Mouse (Mus musculus) intestine, embryonic 14.5 days (tissue): ENCODE results near the gene 1700023F06Rik. TPM values are rescaled to one million over a fixed set of nuclear protein-coding genes. Genes with fewer than 3 reads are reported as not detected.

Experiments used
- ATAC-seq: fragments of 200-750 bp; cut with Nextera tagmentation; replicated peaks from 2 replicates; pipeline ENCODE4 v1.8.0; 2017; ENCODE audit warnings: low read depth, moderate number of reproducible peaks, moderate TSS enrichment, moderate library complexity; ENCODE audit not compliant: low FRiP score, low TSS enrichment
- DNase-seq: peaks from one replicate; pipeline ENCODE4 v3.0.0-alpha.2; 2018; ENCODE audit warnings: low spot score
- H3K27ac ChIP-seq: fragments of 300-500 bp; sonication (generic); 2 replicates; pipeline ENCODE4 v1.5.1; 2014; ENCODE audit warnings: low read depth, mild to moderate bottlenecking, control low read depth
- H3K27me3 ChIP-seq: fragments of 300-500 bp; sonication (generic); replicated peaks from 2 replicates; pipeline ENCODE4 v1.6.1; 2014; ENCODE audit warnings: low read length, control low read depth; ENCODE audit not compliant: control insufficient read depth, insufficient read depth
- H3K36me3 ChIP-seq: fragments of 300-500 bp; sonication (generic); 2 replicates; pipeline ENCODE4 v1.6.1; 2014; ENCODE audit warnings: low read length, control low read depth; ENCODE audit not compliant: control insufficient read depth, insufficient read depth
- H3K4me1 ChIP-seq: fragments of 300-500 bp; sonication (generic); replicated peaks from 2 replicates; pipeline ENCODE4 v1.6.1; 2014; ENCODE audit warnings: low read length, control low read depth, mixed read lengths; ENCODE audit not compliant: control insufficient read depth, insufficient read depth
- H3K4me2 ChIP-seq: fragments of 300-500 bp; sonication (generic); 2 replicates; pipeline ENCODE4 v1.6.1; 2014; ENCODE audit warnings: low read length
- H3K4me3 ChIP-seq: fragments of 300-500 bp; sonication (generic); 2 replicates; pipeline ENCODE4 v1.5.1; 2014; ENCODE audit warnings: low read depth, low read length, control low read depth, mixed read lengths
- H3K9ac ChIP-seq: fragments of 300-500 bp; sonication (generic); 2 replicates; pipeline ENCODE4 v1.6.1; 2014; ENCODE audit warnings: mild to moderate bottlenecking, low read length
- H3K9me3 ChIP-seq: fragments of 300-500 bp; sonication (generic); 2 replicates; pipeline ENCODE4 v1.6.1; 2016; ENCODE audit warnings: low read length, control low read depth; ENCODE audit not compliant: control insufficient read depth
- WGBS: fragments of 180-500 bp; shearing (Covaris S2); extraction: QIAGEN DNeasy Blood & Tissue Kit; methylation state at CpG from one replicate; pipeline ENCODE4 v1.1.7; 2014; 5-methylcytosine and 5-hydroxymethylcytosine counted together
- polyA plus RNA-seq: library from polyadenylated mRNA; unstranded; fragments of >200 nt; fragmentation: Nextera tagmentation; extraction: Ambion mirVana; gene quantifications from 2 replicates; pipeline ENCODE4 v1.2.1, GENCODE M21; 2014

1700023F06Rik gene
- polyA plus RNA-seq, 1 experiment from 2014 or later, result 1.3 TPM

GRCm38 (mm10) chr11:103198911-103199803, 9.2 kb downstream of the 1700023F06Rik start:
- ATAC-seq (peak; percentile 57), DNase-seq (no peak)
- Histone ChIP-seq H3K9me3 (no peaks in the 10 kb centered on the region), H3K4me1 (peaks cover 16% of the 10 kb centered on the region; the same call in 1 of the 2 replicates), H3K9ac (peak overlapping the region; percentile 14; the same call in 1 of the 2 replicates), H3K4me3 (peak overlapping the region; percentile 27), H3K36me3 (no peaks in the 10 kb centered on the region), H3K4me2 (peak overlapping the region; percentile 64), H3K27me3 (peaks cover 63% of the 10 kb centered on the region), H3K27ac (no peak overlapping the region)
- WGBS, result under 1% methylated on average over 59 of the region's 59 CpGs

GRCm38 (mm10) chr11:103198339-103198738, 10.0 kb downstream of the 1700023F06Rik start:
- 9% methylated on average over 16 of the region's 16 CpGs for WGBS
- no peak for ATAC-seq
- Histone ChIP-seq H3K27me3 (peaks cover 71% of the 10 kb centered on the region), H3K9me3 (no peaks in the 10 kb centered on the region), H3K27ac (no peak overlapping the region), H3K36me3 (no peaks in the 10 kb centered on the region), H3K4me2 (peak overlapping the region; percentile 64), H3K9ac (no peak overlapping the region), H3K4me3 (peak overlapping the region; percentile 27; the same call in 1 of the 2 replicates), H3K4me1 (peaks cover 16% of the 10 kb centered on the region; the same call in 1 of the 2 replicates)
- no peak for DNase-seq

- H3K4me2 ChIP-seq, result no peak overlapping the region
- WGBS, result 74% methylated on average over 4 of the region's 4 CpGs
- peaks cover 81% of the 10 kb centered on the region for H3K27me3 ChIP-seq
- ATAC-seq (no peak), DNase-seq (no peak)
- no peaks in the 10 kb centered on the region for H3K36me3 ChIP-seq
- no peak overlapping the region for H3K4me3 ChIP-seq
- H3K9me3 ChIP-seq, result no peaks in the 10 kb centered on the region
- H3K27ac ChIP-seq, result no peak overlapping the region
- peaks cover 16% of the 10 kb centered on the region; the same call in 1 of the 2 replicates for H3K4me1 ChIP-seq
- no peak overlapping the region for H3K9ac ChIP-seq
These were observed 11.0 kb downstream of the 1700023F06Rik start for GRCm38 (mm10) chr11:103197340-103197739.

GRCm38 (mm10) chr11:103195656-103196055, 12.7 kb downstream of the 1700023F06Rik start:
- Histone ChIP-seq H3K36me3 (no peaks in the 10 kb centered on the region), H3K9me3 (no peaks in the 10 kb centered on the region), H3K27me3 (peaks cover 93% of the 10 kb centered on the region), H3K4me1 (peaks cover 13% of the 10 kb centered on the region; the same call in 1 of the 2 replicates), H3K4me3 (no peak overlapping the region), H3K27ac (no peak overlapping the region), H3K4me2 (no peak overlapping the region), H3K9ac (no peak overlapping the region)
- DNase-seq, result no peak
- whole genome bisulfite sequencing, result 81% methylated on average over 5 of the region's 5 CpGs
- ATAC-seq, result no peak

- 73% methylated on average over 18 of the region's 18 CpGs for WGBS
- H3K36me3 ChIP-seq, result no peaks in the 10 kb centered on the region
- H3K4me1 ChIP-seq, result peaks cover 13% of the 10 kb centered on the region; the same call in 1 of the 2 replicates
- H3K4me3 ChIP-seq, result no peak overlapping the region
- no peak overlapping the region for H3K9ac ChIP-seq
- H3K4me2 ChIP-seq, result no peak overlapping the region
- H3K27ac ChIP-seq, result no peak overlapping the region
- DNase-seq, result no peak
- H3K27me3 ChIP-seq, result peaks cover 92% of the 10 kb centered on the region
- no peak for ATAC-seq
- no peaks in the 10 kb centered on the region for H3K9me3 ChIP-seq
These were observed 13.1 kb downstream of the 1700023F06Rik start for GRCm38 (mm10) chr11:103195236-103195635.

- H3K4me2 ChIP-seq, result no peak overlapping the region
- no peak overlapping the region for H3K27ac ChIP-seq
- no peak overlapping the region for H3K9ac ChIP-seq
- H3K4me3 ChIP-seq, result no peak overlapping the region
- no peaks in the 10 kb centered on the region for H3K9me3 ChIP-seq
- 44% methylated on average over 9 of the region's 9 CpGs for WGBS
- peaks cover 5% of the 10 kb centered on the region; the same call in 1 of the 2 replicates for H3K4me1 ChIP-seq
- H3K36me3 ChIP-seq, result no peaks in the 10 kb centered on the region
- DNase-seq, result no peak
- H3K27me3 ChIP-seq, result peaks cover 77% of the 10 kb centered on the region
- ATAC-seq, result no peak
These were observed 14.6 kb downstream of the 1700023F06Rik start for GRCm38 (mm10) chr11:103193825-103194168.

GRCm38 (mm10) chr11:103192956-103193824, 15.2 kb downstream of the 1700023F06Rik start:
- no peak overlapping the region for H3K27ac ChIP-seq
- no peaks in the 10 kb centered on the region for H3K4me1 ChIP-seq
- ATAC-seq (0 out of 2 replicates have a peak, but pooled peaks have one; percentile 59), DNase-seq (no peak)
- H3K4me2 ChIP-seq, result peak overlapping the region; percentile 42
- H3K36me3 ChIP-seq, result no peaks in the 10 kb centered on the region
- no peaks in the 10 kb centered on the region for H3K9me3 ChIP-seq
- peaks cover 71% of the 10 kb centered on the region for H3K27me3 ChIP-seq
- H3K4me3 ChIP-seq, result peak overlapping the region; percentile 16
- 6% methylated on average over 44 of the region's 44 CpGs for WGBS
- H3K9ac ChIP-seq, result no peak overlapping the region

- Histone ChIP-seq H3K9ac (no peak overlapping the region), H3K27me3 (peaks cover 64% of the 10 kb centered on the region), H3K9me3 (no peaks in the 10 kb centered on the region), H3K27ac (no peak overlapping the region), H3K36me3 (no peaks in the 10 kb centered on the region), H3K4me1 (no peaks in the 10 kb centered on the region), H3K4me2 (peak overlapping the region; percentile 42), H3K4me3 (peak overlapping the region; percentile 16)
- ATAC-seq (no peak), DNase-seq (no peak)
- 26% methylated on average over 28 of the region's 28 CpGs for WGBS
These were observed 16.0 kb downstream of the 1700023F06Rik start for GRCm38 (mm10) chr11:103192230-103192955.
